In genomic region chr8:66687511-66688329, GRCm38 (mm10) we compare ENCODE assay signal across 9 mouse cellular contexts. TPM values are rescaled to one million over a fixed set of nuclear protein-coding genes. Genes with fewer than 3 reads are reported as not detected.
DNase-seq lines count a peak whose midpoint lies in the region; ATAC-seq and TF ChIP-seq lines count a peak whose summit lies in the region.
"Had no signal": no experiment of that assay in that cellular context is flagged by ENCODE, and none has a peak within 500 bp of the region (broad histone marks: within the 10 kb centered on the region; RNA-seq: fewer than 3 reads in every experiment).

TSS of gene Npy5r (minus strand) at chr8:66688128.

- H3K4me3 ChIP-seq in kidney, postnatal 0 days (replicated peaks; ENCODE audit: low read depth, low read length) = peak within 1 kb of the TSS; percentile 30
- H3K4me3 ChIP-seq in embryonic facial prominence, embryonic 12.5 days = peak within 1 kb of the TSS; percentile 43
- peak within 1 kb of the TSS; percentile 32 for H3K4me3 ChIP-seq in intestine, embryonic 14.5 days (ENCODE audit: low read depth, low read length)

- peak within 1 kb of the TSS; percentile 58 for H3K4me2 ChIP-seq in kidney, postnatal 0 days (ENCODE audit: low read length)
- H3K4me2 ChIP-seq in embryonic facial prominence, embryonic 12.5 days (replicated peaks) = peak within 1 kb of the TSS; percentile 85
- H3K4me2 ChIP-seq in intestine, embryonic 14.5 days (ENCODE audit: low read length) = peak within 1 kb of the TSS; percentile 66

- 1% methylated on average over 43 of the region's 43 CpGs for WGBS in kidney, postnatal 0 days
- WGBS in embryonic facial prominence, embryonic 12.5 days = 1% methylated on average over 43 of the region's 43 CpGs
- WGBS in intestine, embryonic 14.5 days = 4% methylated on average over 43 of the region's 43 CpGs

- no peaks in the 10 kb centered on the region for H3K27me3 ChIP-seq in kidney, postnatal 0 days (ENCODE audit: insufficient read depth, low read length)
- peaks cover 39% of the 10 kb centered on the region for H3K27me3 ChIP-seq in embryonic facial prominence, embryonic 12.5 days
- peaks cover 16% of the 10 kb centered on the region for H3K27me3 ChIP-seq in intestine, embryonic 14.5 days (replicated peaks; ENCODE audit: control insufficient read depth, insufficient read depth, low read length)

- ATAC-seq in kidney, postnatal 0 days (replicated peaks; ENCODE audit: low FRiP score, low read depth) = 0 out of 2 replicates have a peak, but pooled peaks have one; percentile 36
- ATAC-seq in embryonic facial prominence, embryonic 12.5 days (ENCODE audit: insufficient number of reproducible peaks, insufficient read depth, low FRiP score, low TSS enrichment) = no peak
- 0 out of 2 replicates have a peak, but pooled peaks have one; percentile 40 for ATAC-seq in intestine, embryonic 14.5 days (replicated peaks; ENCODE audit: low FRiP score, low TSS enrichment, low read depth)

- TF ChIP-seq CTCF in kidney, postnatal 0 days (IDR thresholded peaks at IDR 0.05; ENCODE audit: low read depth) = no peak

- H3K27ac ChIP-seq in kidney, postnatal 0 days = no peak within 1 kb of the TSS
- no peak within 1 kb of the TSS for H3K27ac ChIP-seq in embryonic facial prominence, embryonic 12.5 days
- no peak within 1 kb of the TSS for H3K27ac ChIP-seq in intestine, embryonic 14.5 days (ENCODE audit: low read depth)

- H3K36me3 ChIP-seq in kidney, postnatal 0 days (ENCODE audit: insufficient read depth, low read length) = no peaks in the 10 kb centered on the region
- no peaks in the 10 kb centered on the region for H3K36me3 ChIP-seq in embryonic facial prominence, embryonic 12.5 days
- no peaks in the 10 kb centered on the region for H3K36me3 ChIP-seq in intestine, embryonic 14.5 days (ENCODE audit: control insufficient read depth, insufficient read depth, low read length)

- H3K9me3 ChIP-seq in kidney, postnatal 0 days (replicated peaks; ENCODE audit: low read length) = no peaks in the 10 kb centered on the region
- no peaks in the 10 kb centered on the region for H3K9me3 ChIP-seq in embryonic facial prominence, embryonic 12.5 days
- H3K9me3 ChIP-seq in intestine, embryonic 14.5 days (ENCODE audit: control insufficient read depth, low read length) = no peaks in the 10 kb centered on the region

- peak; percentile 12 for DNase-seq in kidney, postnatal 0 days (ENCODE audit: low spot score)
- DNase-seq in kidney, adult 8-10 months = no peak
- DNase-seq in intestine, embryonic 14.5 days (ENCODE audit: low spot score) = peak; percentile 66
- DNase-seq in mesoderm, embryonic 11.5 days (ENCODE audit: low read depth, low spot score) = peak; percentile 34
- DNase-seq in telencephalon, adult 2 months (ENCODE audit: low read depth, low spot score) = peak; percentile 16
- no peak for DNase-seq in urinary bladder, postnatal 10 days (ENCODE audit: low spot score)
- DNase-seq in kidney, adult 9 months = no peak

- 0 out of 2 replicates have a peak, but pooled peaks cover 4% of the 10 kb centered on the region for H3K4me1 ChIP-seq in kidney, postnatal 0 days (replicated peaks; ENCODE audit: insufficient read depth, low read length)
- H3K4me1 ChIP-seq in embryonic facial prominence, embryonic 12.5 days = no peaks in the 10 kb centered on the region
- no peaks in the 10 kb centered on the region for H3K4me1 ChIP-seq in intestine, embryonic 14.5 days (replicated peaks; ENCODE audit: control insufficient read depth, insufficient read depth, low read length)

- H3K9ac ChIP-seq in kidney, postnatal 0 days (ENCODE audit: low read depth, low read length) = no peak within 1 kb of the TSS
- peak within 1 kb of the TSS; percentile 38 for H3K9ac ChIP-seq in embryonic facial prominence, embryonic 12.5 days
- H3K9ac ChIP-seq in intestine, embryonic 14.5 days (ENCODE audit: low read length) = 0 out of 2 replicates have a peak within 1 kb of the TSS, but pooled peaks have one; percentile 10

RNA-seq across cellular contexts. Expression of gene Npy5r, which starts in this region (rescaled TPM):
- polyA plus RNA-seq in kidney, postnatal 0 days (2015; fragmentation: Nextera tagmentation; extraction: Ambion mirVana) = not detected in 2 replicates
- polyA plus RNA-seq in embryonic facial prominence, embryonic 12.5 days (2016; fragmentation: Nextera tagmentation; extraction: Ambion mirVana) = 0.18 TPM in 1 of 2 replicates, not detected in the other
- 0.14 TPM in 1 of 2 replicates, not detected in the other for polyA plus RNA-seq in intestine, embryonic 14.5 days (2014; fragmentation: Nextera tagmentation; extraction: Ambion mirVana)
- polyA plus RNA-seq: liver, embryonic 16.5 days had no signal

Comparison
In these comparisons a context has a peak if more than half of its experiments do, and no peak if none do; other contexts are left out.
1. Peak in DNase-seq, ATAC-seq, H3K4me3 ChIP-seq and H3K4me2 ChIP-seq in kidney, postnatal 0 days; RNA of the gene not detected or under 1 TPM.
2. Peak in DNase-seq, ATAC-seq, H3K4me3 ChIP-seq, H3K9ac ChIP-seq and H3K4me2 ChIP-seq in intestine, embryonic 14.5 days; RNA of the gene not detected or under 1 TPM.
3. DNase-seq: peak in mesoderm, embryonic 11.5 days (single experiment) and telencephalon, adult 2 months (single experiment); none in kidney, adult 8-10 months (0 of 2), urinary bladder, postnatal 10 days (single experiment) and kidney, adult 9 months (single experiment).
4. Peak in every context shown above with its lines, with median percentiles within 50 percentile points of each other: H3K4me2 ChIP-seq and H3K4me3 ChIP-seq.